Mouse (Mus musculus) embryonic stem cell, embryonic (primary cell): ENCODE results near the gene E430018J23Rik.
"Not testable (repeated sequence)": the region's sequence is repeated elsewhere in the genome, so short reads cannot be mapped to it uniquely, and the experiment has no call there.

Experiments used
- CTCF ChIA-PET, 4 experiments: fragments of 300-600 bp in 2 of 4; fragments of 350-600 bp in 2 of 4; sonication (Branson Sonifier 250); formaldehyde crosslinking; loops; one replicate each; lab custom pipeline; 2022; ENCODE audit warnings: inconsistent platforms in 2 of 4; lab: Charles Lee
- POLR2A ChIA-PET, 4 experiments: fragments of 300-600 bp in 2 of 4; fragments of 350-600 bp in 2 of 4; sonication (Branson Sonifier 250); formaldehyde crosslinking; loops; one replicate each; lab custom pipeline; 2022; ENCODE audit warnings: antibody characterized with exemption in 4 of 4, inconsistent platforms in 1 of 4; lab: Charles Lee

E430018J23Rik gene

DNA sequence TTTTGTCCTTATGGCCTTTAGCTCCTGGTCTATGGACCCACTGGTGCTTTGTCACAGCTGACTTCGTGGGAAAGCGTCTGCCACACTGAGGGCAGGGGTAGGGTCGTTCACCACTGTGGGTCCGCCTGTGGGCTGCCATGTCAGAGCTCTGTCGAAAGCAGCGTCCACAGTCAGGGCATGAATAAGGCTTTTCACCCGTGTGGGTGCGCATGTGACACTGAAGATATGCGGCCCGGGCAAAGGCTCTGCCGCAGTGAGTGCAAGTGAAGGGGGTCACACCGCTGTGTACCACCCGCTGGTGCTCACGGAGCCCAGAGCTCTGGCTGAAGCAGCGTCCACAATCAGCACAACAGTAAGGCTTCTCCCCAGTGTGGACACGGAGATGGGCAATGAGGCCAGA, 1.9 kb downstream of the E430018J23Rik start:
- ChIA-PET CTCF (no interaction called here), POLR2A (interaction anchor here in 1 of 4 experiments (0.6 to 1.6 kb wide), 3 partner anchors 10 to 122 kb away, joined by 3 to 7 read pairs (median 4); partner anchors contain the start of gene Srcap)

DNA sequence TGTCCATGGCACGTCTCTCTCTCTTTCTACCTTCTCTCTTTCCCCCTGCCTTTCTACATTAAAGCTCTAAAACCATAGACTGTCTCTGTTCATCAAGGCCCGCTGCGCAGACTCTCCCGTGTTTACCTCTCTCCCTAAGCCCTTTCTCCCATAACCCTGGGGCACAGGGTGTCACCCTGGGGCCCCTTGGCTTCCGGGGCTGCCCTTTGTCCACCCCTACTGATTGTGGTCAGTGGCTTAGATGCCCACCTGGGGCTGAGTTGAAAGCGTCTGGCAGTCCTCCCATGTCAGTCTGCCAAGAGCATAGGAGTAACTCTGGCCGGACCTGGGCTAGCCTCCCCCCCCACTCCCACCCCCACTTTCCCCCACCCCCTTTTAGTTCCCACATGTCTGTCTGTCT, 3.1 kb downstream of the E430018J23Rik start:
- CTCF ChIA-PET = interaction anchor here in 1 of 4 experiments (0.8 kb wide), 1 partner anchor 65 kb away, joined by 3 read pairs; no protein-coding TSS in a partner anchor

DNA sequence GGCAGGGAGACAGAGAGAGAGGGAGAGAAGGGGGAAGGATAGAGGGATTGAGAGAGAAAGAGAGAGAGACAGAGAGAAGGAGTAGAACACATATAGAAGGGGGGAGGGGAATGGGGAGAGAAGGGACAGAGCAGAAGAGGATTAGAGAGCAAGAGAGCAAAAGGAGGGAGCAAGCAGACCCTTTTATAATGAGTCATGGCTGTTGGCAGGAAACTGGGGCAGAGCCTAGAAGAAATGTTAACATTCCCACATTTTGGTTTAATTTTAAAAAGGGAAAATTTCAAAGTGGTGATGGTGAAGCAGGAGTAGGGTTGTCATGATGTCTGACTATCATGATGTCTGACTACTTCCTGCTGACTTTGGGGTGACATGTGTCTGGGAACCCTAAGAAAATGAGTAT, 5.2 kb downstream of the E430018J23Rik start:
- ChIA-PET POLR2A (interaction anchor here in 2 of 4 experiments (0.6 to 1.3 kb wide), 4 partner anchors 12 to 960 kb away, joined by 3 to 17 read pairs (median 4); partner anchors contain the start of gene Zfp747 (in 1 of the 2)), CTCF (interaction anchor here in 1 of 4 experiments (1.3 kb wide), 1 partner anchor 10 kb away, joined by 4 read pairs; no protein-coding TSS in a partner anchor)

More for the DNA sequence above, 3.1 kb downstream of the E430018J23Rik start:
- POLR2A ChIA-PET = interaction anchor here in 2 of 4 experiments (0.6 to 0.7 kb wide), 4 partner anchors 14 to 319 kb away, joined by 3 read pairs; partner anchors contain the start of gene Zfp747 (in 1 of the 2)

DNA sequence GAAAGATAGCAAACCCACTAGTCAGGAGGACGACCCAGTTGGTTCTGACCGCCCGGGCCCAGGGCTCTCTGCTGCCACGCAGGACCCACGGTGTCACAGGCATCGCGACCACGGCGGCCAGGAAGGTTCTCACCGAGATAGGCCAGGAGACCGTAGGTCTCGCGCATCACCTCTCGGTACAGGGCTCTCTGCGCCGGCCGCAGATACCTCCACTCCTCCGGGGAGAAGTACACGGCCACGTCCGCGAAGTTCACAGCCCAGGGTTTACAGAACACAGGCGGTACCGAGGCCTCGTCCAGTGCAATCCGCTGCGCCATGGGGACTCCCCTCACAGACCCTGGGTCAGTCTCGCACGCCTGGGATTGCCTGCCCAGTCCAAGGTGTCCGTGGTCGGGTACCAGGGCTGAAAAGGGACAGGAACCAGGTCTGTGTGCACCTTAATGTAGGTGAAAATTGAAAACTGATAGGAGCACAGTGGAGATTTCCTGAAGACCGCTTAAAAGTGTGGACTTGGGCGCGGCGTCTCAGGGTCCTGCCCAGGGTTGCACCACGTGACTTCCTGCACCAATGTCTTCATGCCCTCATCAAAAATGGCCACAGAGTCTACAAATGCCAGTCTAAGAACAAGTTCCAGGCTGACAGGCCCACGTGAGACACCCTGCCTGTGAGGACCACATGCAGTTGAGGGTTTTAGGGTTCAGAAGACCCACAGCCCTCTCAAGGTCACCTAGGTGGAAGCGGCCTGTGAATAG, 6.6 kb downstream of the E430018J23Rik start, which contains the start of gene 9130019O22Rik:
Gene 9130019O22Rik, minus strand, starts transcription at position 526 of the 752 bp plus-strand sequence.
- CTCF ChIA-PET = interaction anchor here in 2 of 4 experiments (0.5 to 1.2 kb wide), 3 partner anchors 11 to 850 kb away, joined by 4 to 7 read pairs (median 5); partner anchors contain the start of gene Zfp747 (in 1 of the 2)
- POLR2A ChIA-PET = interaction anchor here in 3 of 4 experiments (0.9 to 1.8 kb wide), 9 partner anchors 11 to 162 kb away, joined by 3 to 27 read pairs (median 4); partner anchors contain the start of gene Zfp747 (in 2 of the 3)

DNA sequence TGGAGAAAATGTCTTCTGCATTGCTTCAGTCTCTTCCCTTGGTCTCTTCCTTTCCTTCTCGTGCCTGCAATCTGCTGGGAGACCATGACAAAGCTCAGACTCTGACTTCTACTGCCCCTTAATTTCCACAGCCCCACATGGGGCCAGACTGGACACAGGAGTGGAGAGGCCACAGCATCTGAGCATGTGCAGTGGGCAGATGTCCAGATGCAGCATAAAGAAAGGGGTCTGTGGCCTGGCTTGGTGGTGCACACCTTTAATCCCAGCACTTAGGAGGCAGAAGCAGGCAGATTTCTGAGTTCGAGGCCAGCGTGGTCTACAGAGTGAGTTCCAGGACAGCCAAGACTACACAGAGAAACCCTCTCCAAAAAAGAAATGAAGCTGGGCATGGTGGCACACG, 7.9 kb downstream of the E430018J23Rik start:
- CTCF ChIA-PET = interaction anchor here in 1 of 4 experiments (0.6 kb wide), 1 partner anchor 1966 kb away, joined by 8 read pairs; no protein-coding TSS in a partner anchor

DNA sequence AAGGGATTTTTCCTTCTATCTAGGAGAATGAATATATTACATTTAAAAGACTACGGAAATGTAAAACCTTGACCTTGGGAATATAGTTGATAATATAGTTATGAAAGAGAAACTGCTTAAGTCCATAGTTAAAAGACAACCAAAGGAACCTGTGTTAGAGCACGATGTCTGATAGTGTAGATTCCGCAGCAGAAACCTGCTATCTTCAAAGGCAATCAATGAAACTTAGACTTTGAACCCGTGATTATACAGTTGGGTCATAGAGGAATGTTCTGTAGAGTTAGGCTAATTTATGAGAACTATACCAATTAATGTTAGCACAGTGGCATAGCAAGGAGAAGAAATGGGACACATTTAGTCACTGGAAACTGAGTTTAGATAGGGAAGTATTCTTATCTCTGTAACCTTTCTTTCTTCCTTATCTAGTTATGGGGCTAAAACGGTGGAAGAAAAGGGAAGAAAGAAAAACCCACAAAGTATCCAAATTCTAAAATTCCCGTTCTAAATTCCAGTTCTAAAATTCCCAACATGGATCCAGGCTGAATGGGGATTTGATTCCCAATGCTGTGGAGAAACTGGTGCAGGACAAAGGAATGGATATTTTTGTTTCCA, 15.0 kb downstream of the E430018J23Rik start:
- ChIA-PET POLR2A (interaction anchor here in 1 of 4 experiments (0.6 kb wide), 1 partner anchor 185 kb away, joined by 3 read pairs; no protein-coding TSS in a partner anchor), CTCF (interaction anchor here in 1 of 4 experiments (1.1 kb wide), 1 partner anchor 10 kb away, joined by 4 read pairs; no protein-coding TSS in a partner anchor)

More for the DNA sequence above, 7.9 kb downstream of the E430018J23Rik start:
- POLR2A ChIA-PET = interaction anchor here in 2 of 4 experiments (0.6 to 1.8 kb wide), 4 partner anchors 10 to 161 kb away, joined by 3 to 10 read pairs (median 4); partner anchors contain the start of gene Zfp747 (in 1 of the 2)

DNA sequence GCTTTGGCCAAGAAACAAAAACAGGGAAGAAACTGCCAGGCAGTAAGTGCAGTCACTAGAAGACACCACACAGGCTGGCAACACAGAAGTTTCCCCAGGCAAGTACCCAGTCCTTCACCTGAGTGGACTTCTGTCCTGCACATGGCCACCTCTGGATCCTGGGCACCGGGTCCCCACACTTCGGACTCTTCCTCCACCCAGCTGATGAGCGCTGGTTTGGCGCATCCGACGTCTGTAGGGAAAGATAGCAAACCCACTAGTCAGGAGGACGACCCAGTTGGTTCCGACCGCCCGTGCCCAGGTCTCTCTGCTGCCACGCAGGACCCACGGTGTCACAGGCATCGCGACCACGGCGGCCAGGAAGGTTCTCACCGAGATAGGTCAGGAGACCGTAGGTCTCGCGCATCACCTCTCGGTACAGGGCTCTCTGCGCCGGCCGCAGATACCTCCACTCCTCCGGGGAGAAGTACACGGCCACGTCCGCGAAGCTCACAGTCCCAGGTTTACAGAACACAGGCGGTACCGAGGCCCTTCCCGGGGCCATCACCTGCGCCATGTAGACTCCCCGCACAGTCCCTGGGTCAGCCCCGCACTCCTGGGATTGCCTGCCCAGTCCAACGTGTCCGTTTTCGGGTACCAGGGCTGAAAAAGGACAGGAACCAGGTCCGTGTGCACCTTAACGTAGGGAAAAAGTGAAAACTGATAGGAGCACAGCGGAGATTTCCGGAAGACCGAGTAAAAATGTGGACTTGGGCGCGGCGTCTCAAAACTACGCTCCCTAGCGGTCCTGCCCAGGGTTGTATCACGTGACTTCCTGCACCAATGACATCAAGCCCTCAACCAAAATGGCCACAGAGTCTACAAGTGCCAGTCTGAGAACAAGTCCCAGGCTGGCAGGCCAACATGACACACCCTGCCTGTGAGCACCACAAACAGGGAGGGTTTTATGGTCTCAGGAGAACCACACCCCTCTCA, 17.9 kb downstream of the E430018J23Rik start, which contains the start of gene Zfp747:
Gene Zfp747, minus strand, starts transcription at position 780 of the 975 bp plus-strand sequence.
- ChIA-PET POLR2A (interaction anchor here in 3 of 4 experiments (0.6 to 2.1 kb wide), 23 partner anchors 10 to 456 kb away, joined by 3 to 27 read pairs (median 3); partner anchors contain the start of genes 9130019O22Rik (in 1 of the 3), E430018J23Rik (in 1 of the 3) and Zfp768 (in 1 of the 3)), CTCF (interaction anchor here in 3 of 4 experiments (0.6 to 0.8 kb wide), 4 partner anchors 12 to 349 kb away, joined by 4 to 7 read pairs (median 4); partner anchors contain the start of gene 9130019O22Rik (in 1 of the 3))

DNA sequence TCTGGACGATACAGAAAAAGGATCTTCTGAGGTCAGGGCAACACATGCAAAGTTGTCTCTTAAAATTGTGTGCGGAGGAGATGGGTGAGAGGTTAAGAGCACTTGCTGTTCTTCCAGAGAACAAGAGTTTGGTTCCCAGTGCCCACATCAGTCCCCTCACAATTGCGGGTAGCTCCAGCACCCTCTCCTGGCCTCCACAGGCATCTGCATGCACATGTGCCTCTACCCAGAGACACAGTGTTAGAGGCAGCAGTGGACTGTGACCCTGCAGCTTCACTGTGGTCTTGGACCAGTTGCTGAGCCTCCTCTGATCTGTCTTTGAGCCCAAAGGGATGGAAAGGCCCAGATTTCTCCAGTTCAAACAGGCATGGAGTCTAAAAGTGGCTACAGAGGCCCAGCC, 21.6 kb downstream of the E430018J23Rik start:
- ChIA-PET POLR2A (interaction anchor here in 3 of 4 experiments (0.6 to 2.0 kb wide), 6 partner anchors 8 to 305 kb away, joined by 3 to 4 read pairs (median 3); partner anchors contain the start of gene Dctpp1 (in 1 of the 3)), CTCF (interaction anchor here in 2 of 4 experiments (0.7 to 1.5 kb wide), 3 partner anchors 26 to 63 kb away, joined by 3 to 4 read pairs (median 3); partner anchors contain the start of gene Zfp768 (in 1 of the 2))

DNA sequence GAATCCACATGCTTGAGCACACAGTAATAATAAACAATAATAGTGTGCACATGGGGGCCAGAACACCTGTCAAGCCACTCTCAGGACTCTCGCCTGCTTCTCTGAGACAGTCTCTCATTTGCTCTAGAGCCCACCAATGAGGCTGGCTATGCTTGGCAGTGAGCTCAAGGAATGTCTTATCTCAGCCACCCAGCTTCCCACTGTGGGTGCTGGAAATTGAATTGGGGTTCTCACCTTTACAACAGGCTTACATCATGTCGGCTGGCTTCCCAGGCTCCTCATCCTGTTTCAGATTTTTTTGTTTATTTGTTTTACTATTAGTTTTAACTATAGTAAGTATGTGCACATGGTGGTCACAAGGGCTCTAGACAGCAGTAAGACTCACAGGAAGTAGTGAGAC, 22.2 kb downstream of the E430018J23Rik start:
- POLR2A ChIA-PET = interaction anchor here in 3 of 4 experiments (0.6 to 2.0 kb wide), 3 partner anchors 111 to 306 kb away, joined by 3 to 4 read pairs (median 3); partner anchors contain the start of gene Dctpp1 (in 1 of the 3)
- CTCF ChIA-PET = interaction anchor here in 3 of 4 experiments (0.6 to 1.5 kb wide), 3 partner anchors 26 to 62 kb away, joined by 3 to 4 read pairs (median 3); partner anchors contain the start of gene Zfp768 (in 1 of the 3)

DNA sequence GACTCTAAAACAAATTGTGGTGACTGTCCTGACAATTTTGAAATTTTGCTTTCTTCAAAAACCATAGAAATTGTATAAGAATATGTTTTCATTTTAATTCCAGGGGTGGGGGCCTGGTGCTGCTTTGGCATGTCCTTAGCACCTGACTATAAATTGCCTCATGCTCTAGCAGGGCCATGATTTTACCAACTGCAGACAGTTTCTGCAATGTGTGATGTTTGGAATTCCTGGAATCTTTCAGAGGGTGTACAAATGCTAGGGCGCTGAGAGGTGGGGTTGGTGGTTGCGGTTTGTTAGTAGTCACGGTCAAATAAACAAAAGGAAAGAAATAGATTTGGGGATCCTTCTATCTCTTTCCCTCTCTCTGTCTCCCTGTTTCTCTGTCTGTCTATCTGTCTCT, 27.2 kb downstream of the E430018J23Rik start:
- POLR2A ChIA-PET = interaction anchor here in 1 of 4 experiments (1.2 kb wide), 1 partner anchor 88 kb away, joined by 3 read pairs; no protein-coding TSS in a partner anchor
- CTCF ChIA-PET = no interaction called here

DNA sequence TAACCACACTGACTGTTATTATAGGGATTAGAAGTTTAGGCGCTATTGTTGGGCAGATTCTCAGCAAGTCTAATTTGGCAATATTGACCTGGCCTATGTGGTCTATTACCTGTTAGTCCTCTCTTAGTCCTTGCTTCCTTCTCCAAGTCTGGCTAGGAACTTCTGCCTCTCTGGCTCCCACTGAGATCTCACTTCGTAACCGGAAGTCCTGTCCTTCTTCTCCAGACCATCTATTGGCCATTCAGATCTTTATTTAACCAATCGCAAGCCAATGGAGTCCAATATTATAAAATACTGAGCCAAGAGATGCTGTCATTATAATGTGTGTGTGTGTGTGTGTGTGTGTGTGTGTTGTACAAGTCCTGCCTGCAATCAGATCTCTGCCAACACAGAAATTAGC, 29.3 kb downstream of the E430018J23Rik start:
- CTCF ChIA-PET = interaction anchor here in 2 of 4 experiments (0.6 to 1.3 kb wide), 5 partner anchors 41 to 311 kb away, joined by 3 to 5 read pairs (median 3); no protein-coding TSS in a partner anchor

DNA sequence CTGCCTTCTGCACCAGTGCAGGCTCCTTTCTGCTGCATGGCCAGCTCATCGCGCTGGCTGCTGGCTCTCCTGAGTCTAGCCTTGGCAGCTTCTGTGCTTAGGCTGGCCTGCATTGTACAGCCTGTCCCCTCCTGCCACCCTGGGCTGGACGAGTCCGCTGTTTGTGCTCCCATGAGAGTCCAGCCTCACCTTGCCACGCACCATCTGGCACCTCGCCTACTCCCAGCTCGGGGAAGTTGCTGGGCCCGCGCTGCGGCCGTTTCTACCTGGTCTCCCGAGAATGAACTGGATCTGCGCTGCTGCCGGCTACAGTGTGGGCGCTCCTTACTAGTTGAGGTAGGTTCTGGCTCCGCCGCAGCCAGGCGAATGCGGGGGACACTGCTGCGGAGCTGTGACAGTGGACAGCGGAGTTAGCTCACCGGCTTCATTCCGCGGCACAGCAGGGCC, 29.9 kb downstream of the E430018J23Rik start:
- CTCF ChIA-PET = interaction anchor here in 3 of 4 experiments (0.6 to 1.3 kb wide), 9 partner anchors 41 to 531 kb away, joined by 3 to 9 read pairs (median 3); no protein-coding TSS in a partner anchor
- POLR2A ChIA-PET = interaction anchor here in 2 of 4 experiments (0.6 to 2.5 kb wide), 12 partner anchors 9 to 311 kb away, joined by 3 to 11 read pairs (median 3); partner anchors contain the start of genes E430018J23Rik (in 1 of the 2) and Zfp768 (in 1 of the 2)

More for the DNA sequence above, 29.3 kb downstream of the E430018J23Rik start:
- POLR2A ChIA-PET = interaction anchor here in 3 of 4 experiments (0.6 to 2.5 kb wide), 20 partner anchors 8 to 502 kb away, joined by 3 to 11 read pairs (median 3); partner anchors contain the start of genes E430018J23Rik (in 1 of the 3), Hirip3 (in 1 of the 3), Ino80e (in 1 of the 3) and Zfp689 (in 1 of the 3)

DNA sequence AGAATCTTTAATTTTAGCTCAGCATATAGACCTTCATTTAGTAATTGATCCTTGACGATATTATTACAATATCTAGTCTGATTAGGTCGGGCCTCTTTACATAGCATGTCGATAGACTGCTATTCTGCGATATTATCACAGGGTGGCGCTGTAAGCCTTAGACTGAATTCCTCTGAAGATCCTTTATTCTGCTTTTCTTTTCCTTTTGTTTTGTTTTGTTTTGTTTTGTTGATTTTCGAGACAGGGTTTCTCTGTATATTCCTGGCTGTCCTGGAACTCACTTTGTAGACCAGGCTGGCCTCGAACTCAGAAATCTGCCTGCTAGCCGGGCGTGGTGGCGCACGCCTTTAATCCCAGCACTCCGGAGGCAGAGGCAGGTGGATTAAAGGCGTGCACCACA, 31.0 kb downstream of the E430018J23Rik start:
- CTCF ChIA-PET = interaction anchor here in 1 of 4 experiments (0.6 to 1.2 kb wide), 3 partner anchors 20 to 579 kb away, joined by 3 read pairs; no protein-coding TSS in a partner anchor
- POLR2A ChIA-PET = not testable (repeated sequence)

DNA sequence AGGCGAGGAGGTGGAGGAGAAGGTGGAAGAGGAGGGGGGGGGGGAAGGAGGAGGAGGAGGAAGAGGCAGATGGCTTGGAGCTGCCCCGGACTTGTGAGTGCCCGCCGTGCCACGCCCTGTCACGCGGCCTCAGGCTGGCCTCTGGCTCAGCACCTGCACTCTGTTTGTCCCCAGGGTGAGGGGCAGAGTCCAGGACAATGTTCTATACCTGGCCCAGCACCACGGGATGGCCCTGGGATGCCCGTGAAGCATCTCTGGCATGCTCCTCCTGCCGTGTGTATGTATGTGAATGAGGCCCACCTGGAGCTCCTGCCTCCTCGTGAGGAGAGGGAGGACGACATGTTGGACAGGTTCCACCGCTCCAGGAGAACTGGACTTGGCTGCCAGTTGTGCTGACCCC, 32.0 kb downstream of the E430018J23Rik start:
- ChIA-PET CTCF (interaction anchor here in 2 of 4 experiments (0.8 to 1.2 kb wide), 3 partner anchors 19 to 56 kb away, joined by 3 to 8 read pairs (median 3); no protein-coding TSS in a partner anchor), POLR2A (interaction anchor here in 2 of 4 experiments (0.6 to 0.7 kb wide), 3 partner anchors 25 to 350 kb away, joined by 3 to 4 read pairs (median 3); no protein-coding TSS in a partner anchor)

DNA sequence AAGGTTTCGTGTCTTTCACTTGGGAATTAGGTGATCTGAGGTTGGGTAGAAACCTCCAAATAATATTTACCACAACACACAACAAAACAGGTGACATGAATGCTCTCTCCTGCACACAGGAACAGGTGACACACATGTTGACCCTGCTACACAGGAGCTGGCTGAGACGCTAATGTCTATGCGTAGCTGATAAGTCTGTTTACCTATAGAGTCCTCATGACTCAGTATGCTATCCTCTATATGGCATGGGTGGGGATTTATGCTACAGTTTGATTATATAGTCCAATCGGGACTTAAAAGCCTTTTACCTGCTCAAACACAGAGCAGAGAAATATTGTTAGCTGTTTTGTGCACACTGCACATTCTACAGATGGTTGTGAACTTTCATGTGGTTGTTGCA, 33.2 kb downstream of the E430018J23Rik start:
- ChIA-PET CTCF (interaction anchor here in 2 of 4 experiments (0.6 to 0.8 kb wide), 2 partner anchors 43 to 130 kb away, joined by 3 to 7 read pairs; no protein-coding TSS in a partner anchor), POLR2A (no interaction called here)
